Mouse (Mus musculus) neural tube, embryonic 13.5 days (tissue): Measurements from ENCODE around the gene Mfrp. TPM values are rescaled to one million over a fixed set of nuclear protein-coding genes. Genes with fewer than 3 reads are reported as not detected.

Experiments used
- ATAC-seq: fragments of 200-750 bp; cut with Nextera tagmentation; 2 replicates; pipeline ENCODE4 v1.8.0; 2017; ENCODE audit warnings: low read depth, mild to moderate bottlenecking, moderate TSS enrichment, moderate library complexity
- H3K27ac ChIP-seq: fragments of 300-500 bp; sonication (generic); replicated peaks from 2 replicates; pipeline ENCODE4 v1.5.1; 2015; ENCODE audit warnings: moderate library complexity, mild to moderate bottlenecking, inconsistent platforms
- H3K27me3 ChIP-seq: fragments of 300-500 bp; sonication (generic); 2 replicates; pipeline ENCODE4 v1.6.1; 2015; ENCODE audit warnings: mild to moderate bottlenecking, inconsistent platforms
- H3K36me3 ChIP-seq: fragments of 300-500 bp; sonication (generic); 2 replicates; pipeline ENCODE4 v1.6.1; 2015; ENCODE audit warnings: mild to moderate bottlenecking, inconsistent platforms
- H3K4me1 ChIP-seq: fragments of 300-500 bp; sonication (generic); replicated peaks from 2 replicates; pipeline ENCODE4 v1.6.1; 2015; ENCODE audit warnings: inconsistent platforms
- H3K4me2 ChIP-seq: fragments of 300-500 bp; sonication (generic); 2 replicates; pipeline ENCODE4 v1.6.1; 2015; ENCODE audit warnings: inconsistent platforms, mild to moderate bottlenecking, moderate library complexity
- H3K4me3 ChIP-seq: fragments of 300-500 bp; sonication (generic); 2 replicates; pipeline ENCODE4 v1.5.1; 2015; ENCODE audit warnings: mild to moderate bottlenecking, inconsistent platforms
- H3K9ac ChIP-seq: fragments of 300-500 bp; sonication (generic); 2 replicates; pipeline ENCODE4 v1.6.1; 2015; ENCODE audit warnings: moderate library complexity, mild to moderate bottlenecking, inconsistent platforms
- H3K9me3 ChIP-seq: fragments of 300-500 bp; sonication (generic); 2 replicates; pipeline ENCODE4 v1.6.1; 2016; ENCODE audit warnings: inconsistent platforms
- WGBS: fragments of 180-500 bp; shearing (Covaris S2); methylation state at CpG from one replicate; pipeline ENCODE4 v1.1.7; 2015; 5-methylcytosine and 5-hydroxymethylcytosine counted together
- polyA plus RNA-seq: library from polyadenylated mRNA; unstranded; fragments of >200 nt; fragmentation: Nextera tagmentation; extraction: Ambion mirVana; gene quantifications from 2 replicates; pipeline ENCODE4 v1.2.1, GENCODE M21; 2015

The Mfrp gene
- polyA plus RNA-seq, 1 experiment from 2014 or later, result not detected

DNA sequence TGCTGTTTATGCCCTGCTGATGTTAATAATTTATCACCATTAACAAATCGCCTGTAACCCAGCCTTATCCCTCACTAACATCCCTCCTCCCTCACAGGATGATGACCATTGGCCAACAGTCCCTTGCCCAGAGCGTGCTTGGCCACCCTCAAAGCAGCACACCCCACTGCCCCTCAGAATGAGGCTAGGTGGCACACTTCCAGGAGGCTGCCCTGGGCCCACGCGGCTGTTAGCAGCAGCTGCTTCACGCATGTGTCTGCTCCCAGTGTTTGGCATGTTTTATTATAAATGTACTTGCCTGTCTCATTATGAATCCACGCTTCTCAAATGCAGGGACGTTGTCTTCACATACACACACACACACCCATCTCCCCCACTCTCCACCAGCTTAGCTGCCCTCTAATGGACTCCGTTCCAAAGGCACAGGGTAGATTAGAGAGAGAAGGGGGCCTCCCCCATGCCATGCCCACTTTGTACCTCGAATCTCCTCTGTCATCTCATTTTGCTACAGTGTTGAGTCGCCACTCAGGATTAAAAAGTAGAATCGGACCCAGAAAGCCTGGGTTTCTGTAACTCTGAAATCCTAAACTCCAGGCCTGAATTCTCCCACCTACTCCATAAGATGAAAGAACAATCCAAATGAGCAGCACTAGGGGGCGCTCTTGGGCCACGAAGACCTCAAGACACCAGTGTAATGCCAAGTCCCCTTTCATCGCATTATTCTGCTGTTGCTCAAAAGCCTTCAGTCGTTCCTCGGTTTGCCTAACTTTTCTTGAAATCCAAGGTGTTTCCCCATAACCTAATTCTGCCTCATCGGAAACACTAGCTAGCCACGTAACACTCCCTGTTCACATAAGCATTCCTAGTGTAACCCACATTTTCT is 24.3 kb downstream of the Mfrp start:
- peak overlapping the region; percentile 20; the same call in 1 of the 2 replicates for H3K27ac ChIP-seq

DNA sequence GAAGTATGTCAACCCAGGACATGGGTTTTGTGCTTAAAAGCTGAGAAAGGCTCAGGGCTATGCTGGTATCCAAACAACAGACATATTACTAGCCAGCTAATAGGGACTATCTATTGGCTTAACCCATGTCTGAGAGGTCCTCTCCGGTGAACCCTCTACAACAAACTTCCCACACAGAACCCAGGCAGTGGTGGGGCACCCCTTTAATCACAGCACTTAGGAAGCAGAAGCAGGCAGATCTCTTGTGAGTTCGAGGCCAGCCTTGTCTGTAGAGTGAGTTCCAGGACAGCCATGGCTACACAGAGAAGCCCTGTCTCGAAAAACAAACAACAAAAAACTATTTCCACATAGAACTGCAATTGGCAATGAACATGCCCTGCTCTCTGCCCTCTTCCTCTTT is 25.2 kb downstream of the Mfrp start:
- H3K36me3 ChIP-seq, result no peaks in the 10 kb centered on the region
- H3K9ac ChIP-seq, result no peak overlapping the region
- no peak overlapping the region for H3K4me3 ChIP-seq
- H3K27ac ChIP-seq, result peak overlapping the region; percentile 20; the same call in 1 of the 2 replicates
- 78% methylated on average over 3 of the region's 3 CpGs for WGBS
- peaks cover 23% of the 10 kb centered on the region for H3K27me3 ChIP-seq
- peaks cover 32% of the 10 kb centered on the region for H3K4me1 ChIP-seq
- ATAC-seq, result no peak
- no peak overlapping the region for H3K4me2 ChIP-seq
- H3K9me3 ChIP-seq, result no peaks in the 10 kb centered on the region

More for the DNA sequence above, 24.3 kb downstream of the Mfrp start:
- H3K27me3 ChIP-seq, result peaks cover 14% of the 10 kb centered on the region; the same call in 1 of the 2 replicates
- no peak overlapping the region for H3K9ac ChIP-seq
- H3K4me2 ChIP-seq, result peak overlapping the region; percentile 27; the same call in 1 of the 2 replicates
- peaks cover 32% of the 10 kb centered on the region for H3K4me1 ChIP-seq
- peak; percentile 57; the same call in 1 of the 2 replicates for ATAC-seq
- H3K36me3 ChIP-seq, result no peaks in the 10 kb centered on the region
- no peaks in the 10 kb centered on the region for H3K9me3 ChIP-seq
- 28% methylated on average over 18 of the region's 18 CpGs for WGBS
- no peak overlapping the region for H3K4me3 ChIP-seq

- Histone ChIP-seq H3K27me3 (peaks cover 30% of the 10 kb centered on the region), H3K36me3 (no peaks in the 10 kb centered on the region), H3K9ac (no peak overlapping the region), H3K9me3 (no peaks in the 10 kb centered on the region), H3K4me3 (no peak overlapping the region), H3K27ac (no peak overlapping the region), H3K4me1 (peaks cover 32% of the 10 kb centered on the region), H3K4me2 (no peak overlapping the region)
- ATAC-seq, result no peak
- 47% methylated on average over 3 of the region's 3 CpGs for WGBS
Observed at GRCm38 (mm10) chr9:44127351-44127801, 25.8 kb downstream of the Mfrp start.

- ATAC-seq, result no peak
- Histone ChIP-seq H3K27ac (peak overlapping the region; percentile 79), H3K36me3 (no peaks in the 10 kb centered on the region), H3K4me3 (peak overlapping the region; percentile 34), H3K9me3 (no peaks in the 10 kb centered on the region), H3K27me3 (peaks cover 52% of the 10 kb centered on the region), H3K4me1 (peaks cover 50% of the 10 kb centered on the region), H3K9ac (peak overlapping the region; percentile 67), H3K4me2 (peak overlapping the region; percentile 63)
- 8% methylated on average over 9 of the region's 9 CpGs for WGBS
Observed at GRCm38 (mm10) chr9:44129633-44130032, 28.1 kb downstream of the Mfrp start.

GRCm38 (mm10) chr9:44130034-44130433 is 28.5 kb downstream of the Mfrp start:
- H3K4me1 ChIP-seq, result peaks cover 51% of the 10 kb centered on the region
- H3K4me3 ChIP-seq, result peak overlapping the region; percentile 34
- no peaks in the 10 kb centered on the region for H3K9me3 ChIP-seq
- H3K4me2 ChIP-seq, result peak overlapping the region; percentile 63
- peak; percentile 26; the same call in 1 of the 2 replicates for ATAC-seq
- H3K36me3 ChIP-seq, result no peaks in the 10 kb centered on the region
- peaks cover 56% of the 10 kb centered on the region for H3K27me3 ChIP-seq
- H3K9ac ChIP-seq, result peak overlapping the region; percentile 67
- WGBS, result under 1% methylated on average over 27 of the region's 27 CpGs
- H3K27ac ChIP-seq, result peak overlapping the region; percentile 79

DNA sequence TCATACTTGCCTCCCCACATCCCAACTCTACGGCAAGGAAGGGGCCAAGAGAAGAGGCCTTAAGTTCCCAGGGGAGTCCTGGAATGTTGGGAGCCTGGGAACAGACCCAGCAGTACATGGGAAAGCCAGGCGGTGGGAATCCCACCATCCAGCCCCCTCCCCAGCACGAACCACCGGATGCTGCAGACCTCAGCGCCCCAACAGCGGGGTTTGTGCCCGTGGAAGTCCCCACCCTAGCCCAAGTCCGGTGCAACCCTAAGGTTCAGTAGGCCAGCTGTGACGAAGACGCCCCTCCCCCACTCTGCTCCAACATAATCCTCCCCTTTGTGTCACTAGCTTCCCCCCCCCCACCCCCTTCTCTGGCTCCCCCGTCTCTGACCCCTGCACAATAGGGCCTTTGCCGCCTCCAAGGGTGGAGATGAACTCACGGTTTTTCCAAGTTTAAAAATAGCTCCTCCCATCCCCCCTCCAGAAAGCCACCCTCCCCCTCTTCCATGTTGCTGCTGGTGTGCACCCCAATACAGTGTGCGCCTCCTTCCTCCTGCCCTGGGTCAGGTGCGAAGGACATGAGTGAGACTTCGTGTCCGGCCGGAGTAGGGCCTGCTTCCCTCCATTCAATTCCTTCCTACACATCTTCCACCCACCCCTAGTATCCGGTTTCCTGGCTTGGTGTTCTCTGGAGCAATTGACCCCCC is 29.2 kb downstream of the Mfrp start:
- Histone ChIP-seq H3K9me3 (no peaks in the 10 kb centered on the region), H3K4me1 (peaks cover 51% of the 10 kb centered on the region), H3K4me2 (peak overlapping the region; percentile 63), H3K36me3 (no peaks in the 10 kb centered on the region), H3K9ac (peak overlapping the region; percentile 67), H3K27me3 (peaks cover 63% of the 10 kb centered on the region), H3K27ac (peak overlapping the region; percentile 79), H3K4me3 (peak overlapping the region; percentile 34)
- peak; percentile 30; the same call in 1 of the 2 replicates for ATAC-seq
- WGBS, result 13% methylated on average over 19 of the region's 19 CpGs

GRCm38 (mm10) chr9:44131276-44131590 is 29.7 kb downstream of the Mfrp start:
- Histone ChIP-seq H3K4me3 (no peak overlapping the region), H3K27me3 (peaks cover 68% of the 10 kb centered on the region), H3K4me1 (peaks cover 53% of the 10 kb centered on the region), H3K4me2 (peak overlapping the region; percentile 4; the same call in 1 of the 2 replicates), H3K9ac (peak overlapping the region; percentile 38; the same call in 1 of the 2 replicates), H3K9me3 (no peaks in the 10 kb centered on the region), H3K36me3 (no peaks in the 10 kb centered on the region), H3K27ac (peak overlapping the region; percentile 62)
- no peak for ATAC-seq
- 39% methylated on average over 7 of the region's 7 CpGs for WGBS

DNA sequence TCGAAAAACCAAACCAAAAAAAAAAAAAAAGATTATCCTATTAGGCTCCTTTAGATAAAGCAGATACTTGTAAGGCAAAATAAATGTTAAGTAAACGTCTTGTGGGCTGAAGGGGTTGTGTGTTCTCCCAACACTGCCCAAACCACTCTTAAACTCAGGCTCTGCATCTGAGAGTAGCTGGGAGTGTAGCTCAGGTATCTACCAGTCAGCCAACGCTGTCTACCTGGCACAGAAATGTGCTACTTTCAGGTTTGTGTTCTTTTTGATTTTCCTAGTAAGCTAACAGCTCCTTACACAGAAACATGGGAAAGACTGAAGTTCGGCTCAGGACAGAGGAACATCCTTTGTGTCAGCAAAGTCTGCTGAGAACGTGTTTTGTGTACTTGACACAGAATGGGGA is 30.7 kb downstream of the Mfrp start:
- Histone ChIP-seq H3K27ac (no peak overlapping the region), H3K9me3 (no peaks in the 10 kb centered on the region), H3K27me3 (peaks cover 78% of the 10 kb centered on the region), H3K9ac (no peak overlapping the region), H3K4me2 (0 out of 2 replicates have a peak overlapping the region, but pooled peaks have one; percentile 84), H3K36me3 (no peaks in the 10 kb centered on the region), H3K4me3 (no peak overlapping the region), H3K4me1 (peaks cover 55% of the 10 kb centered on the region)
- WGBS, result 70% methylated on average over 5 of the region's 5 CpGs
- ATAC-seq, result no peak

GRCm38 (mm10) chr9:44133287-44133686 is 31.8 kb downstream of the Mfrp start:
- Histone ChIP-seq H3K4me2 (peak overlapping the region; percentile 84), H3K36me3 (no peaks in the 10 kb centered on the region), H3K27ac (peak overlapping the region; percentile 65), H3K9ac (peak overlapping the region; percentile 69), H3K9me3 (no peaks in the 10 kb centered on the region), H3K27me3 (peaks cover 79% of the 10 kb centered on the region), H3K4me1 (peaks cover 55% of the 10 kb centered on the region), H3K4me3 (peak overlapping the region; percentile 51)
- no peak for ATAC-seq
- WGBS, result 19% methylated on average over 2 of the region's 2 CpGs

GRCm38 (mm10) chr9:44134101-44134850 is 32.7 kb downstream of the Mfrp start, which contains the start of gene Mcam:
Gene Mcam, plus strand, starts transcription at chr9:44134469.
- Histone ChIP-seq H3K27me3 (peaks cover 73% of the 10 kb centered on the region), H3K9ac (peak within 1 kb of the TSS; percentile 69), H3K4me1 (peaks cover 55% of the 10 kb centered on the region), H3K36me3 (no peaks in the 10 kb centered on the region), H3K4me3 (peak within 1 kb of the TSS; percentile 51), H3K4me2 (peak within 1 kb of the TSS; percentile 84), H3K27ac (peak within 1 kb of the TSS; percentile 65), H3K9me3 (no peaks in the 10 kb centered on the region)
- WGBS, result 1% methylated on average over 39 of the region's 55 CpGs
- ATAC-seq, result peak; percentile 12; the same call in 1 of the 2 replicates
